Mouse (Mus musculus): Measurements from ENCODE around the gene Ccdc88c.
"Not testable (repeated sequence)": the region's sequence is repeated elsewhere in the genome, so short reads cannot be mapped to it uniquely, and the experiment has no call there.

The Ccdc88c gene

DNA sequence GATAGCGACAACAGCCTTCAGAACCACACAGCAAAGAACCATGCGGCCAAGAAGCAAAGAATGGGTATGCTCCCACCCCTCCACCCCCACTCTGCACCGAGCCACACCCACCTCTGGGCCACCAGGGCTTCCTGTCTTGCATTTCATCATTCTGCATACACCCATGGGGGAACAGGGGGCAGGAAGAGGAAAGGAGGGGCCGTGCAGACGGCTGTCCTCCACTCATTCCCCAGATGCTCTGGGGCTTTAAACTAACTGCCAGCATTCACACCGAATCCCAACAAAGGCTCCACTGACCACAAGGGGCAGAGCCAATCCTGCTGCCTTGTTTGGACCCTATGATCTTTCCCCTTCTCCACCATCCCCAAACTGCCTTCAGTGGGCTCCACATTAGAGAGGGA, 10.9 kb downstream of the Ccdc88c start:
- DNase-seq (ENCODE audit: low read depth, low spot score), result no peak

DNA sequence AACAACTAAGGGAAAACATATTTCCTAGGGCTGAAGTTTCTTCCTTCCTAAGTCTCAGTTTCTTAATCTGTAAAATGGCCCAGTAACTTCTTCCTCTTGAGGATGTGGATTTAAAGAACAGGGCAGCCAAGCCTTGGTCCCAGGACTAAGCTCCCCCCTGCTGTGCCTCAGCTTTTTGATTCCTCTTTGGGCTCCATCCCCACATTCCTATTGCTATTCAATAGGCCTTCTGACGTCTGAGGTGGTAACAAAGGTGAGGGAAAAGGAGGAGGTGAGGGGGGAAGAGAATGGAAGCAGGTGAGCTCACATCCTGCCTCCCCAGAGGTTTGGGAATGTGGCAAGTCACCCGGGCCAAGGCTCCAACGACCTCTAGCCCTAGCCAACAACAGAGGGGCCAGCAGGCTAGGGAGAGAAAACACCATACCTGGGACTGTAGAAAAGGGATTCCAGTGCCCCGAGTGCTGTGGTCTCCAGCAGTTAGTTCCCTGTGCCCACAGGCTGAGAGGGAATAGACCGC, 12.4 kb downstream of the Ccdc88c start:
- DNase-seq (ENCODE audit: low read depth, low spot score), result no peak

DNA sequence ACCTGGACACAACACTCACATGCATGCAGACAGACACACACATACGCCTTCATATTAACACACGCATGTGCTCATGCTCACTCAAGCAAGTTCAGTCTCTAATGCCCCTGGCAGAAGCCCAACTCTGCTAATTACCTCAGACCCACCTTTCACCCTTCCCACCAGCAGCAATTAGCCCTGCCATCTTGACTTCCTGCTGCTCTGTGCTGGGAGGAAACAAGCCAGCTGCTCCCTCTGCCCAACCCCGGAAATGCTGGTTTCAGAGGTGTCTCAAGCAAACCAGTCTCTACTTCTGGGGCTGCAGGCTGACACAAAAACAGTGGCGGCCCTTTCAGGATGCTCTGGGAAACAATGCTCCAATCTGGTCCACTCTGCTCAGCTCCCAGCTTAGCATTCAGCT, 12.9 kb downstream of the Ccdc88c start:
- DNase-seq (ENCODE audit: low read depth, low spot score), result peak; percentile 44

DNA sequence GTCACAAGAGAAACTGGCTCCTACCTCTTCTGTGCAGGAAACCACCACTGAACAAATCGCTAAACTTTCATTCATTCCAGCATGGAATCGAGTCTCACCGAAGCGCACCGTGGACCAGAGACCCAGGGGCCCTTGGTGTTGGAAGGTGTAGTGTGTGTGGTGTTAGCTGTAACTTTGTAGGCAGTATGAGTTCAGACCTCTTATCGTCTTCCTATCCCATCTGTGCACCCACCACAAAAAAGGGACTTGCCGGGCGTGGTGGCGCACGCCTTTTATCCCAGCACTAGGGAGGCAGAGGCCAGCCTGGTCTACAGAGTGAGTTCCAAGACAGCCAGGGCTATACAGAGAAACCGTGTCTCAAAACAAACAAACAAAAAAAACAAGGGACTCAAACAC, 13.7 kb downstream of the Ccdc88c start:
- no peak for DNase-seq (ENCODE audit: low read depth, low spot score)

DNA sequence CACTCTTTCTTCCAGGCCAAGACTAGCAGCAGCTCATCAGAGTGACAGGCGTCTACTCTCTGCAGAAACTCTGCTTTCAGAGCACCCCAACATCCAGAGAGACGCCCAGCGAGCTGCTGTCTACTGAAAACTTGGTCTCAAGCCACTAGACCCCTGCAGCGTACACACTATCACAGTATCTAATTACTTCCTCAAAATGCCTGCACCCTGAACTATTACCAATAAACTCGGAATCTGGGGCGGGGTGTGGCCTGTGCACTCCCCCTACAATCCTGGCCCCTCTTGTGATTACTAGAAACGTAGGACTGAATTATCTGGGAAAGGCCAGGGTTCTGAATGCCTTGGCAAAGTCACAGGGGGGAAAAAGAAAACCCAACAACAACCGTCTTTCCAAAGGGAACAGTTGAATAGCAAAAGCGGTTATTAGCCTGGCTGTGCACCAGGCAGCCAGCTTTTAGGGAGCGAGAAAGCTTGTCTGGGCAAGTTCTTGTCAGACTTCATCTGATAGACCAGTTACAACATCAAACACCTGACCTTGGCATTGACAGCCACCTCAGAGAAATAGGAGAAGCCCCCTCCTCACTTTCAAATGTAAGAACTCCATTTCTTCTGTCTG, 14.2 kb downstream of the Ccdc88c start:
- no peak for DNase-seq (ENCODE audit: low read depth, low spot score)

DNA sequence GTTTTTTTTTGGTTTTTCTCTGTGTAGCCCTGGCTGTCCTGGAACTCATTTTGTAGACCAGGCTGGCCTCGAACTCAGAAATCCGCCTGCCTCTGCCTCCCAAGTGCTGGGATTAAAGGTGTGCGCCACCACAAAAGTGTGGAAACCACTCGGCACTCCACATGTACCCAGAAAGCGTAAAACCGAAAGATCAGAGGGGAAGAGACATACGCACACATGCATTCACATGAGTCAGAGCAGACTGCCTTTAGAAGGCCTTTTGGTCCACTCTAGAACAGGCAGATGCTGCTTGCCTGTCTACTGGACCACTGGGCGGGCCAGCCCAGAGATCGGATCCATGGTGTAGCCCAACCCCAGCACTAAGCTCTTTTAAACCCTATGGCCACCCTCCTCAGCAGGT, 15.2 kb downstream of the Ccdc88c start:
- DNase-seq (ENCODE audit: low read depth, low spot score), result not testable (repeated sequence)

DNA sequence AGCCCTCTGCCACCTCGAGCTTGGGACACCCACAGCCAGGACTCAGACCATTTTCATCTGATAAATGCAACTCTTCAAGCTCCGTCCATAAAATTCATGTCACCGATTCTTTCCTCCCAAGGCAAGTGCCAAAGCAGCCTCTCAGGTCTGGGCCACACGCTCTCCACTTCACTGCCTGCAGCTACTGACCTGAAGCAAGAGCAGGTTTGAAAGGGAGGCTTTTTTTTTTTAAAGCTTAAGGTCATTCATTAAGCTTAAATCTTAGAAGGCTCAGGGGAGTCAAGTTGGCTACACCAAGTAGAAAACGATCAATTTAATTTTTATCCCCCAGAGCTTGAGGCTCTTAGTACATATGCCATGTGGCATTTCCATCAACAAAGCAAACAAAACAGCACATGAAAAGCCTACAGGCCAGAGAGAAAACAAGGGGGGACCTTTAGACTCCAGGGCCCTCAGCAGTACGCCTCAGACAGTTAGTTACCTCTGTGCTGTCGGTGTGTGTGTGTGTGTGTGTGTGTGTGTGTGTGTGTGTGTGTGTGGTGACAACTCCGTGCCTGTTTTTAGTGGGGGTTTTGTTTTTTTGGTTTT, 15.7 kb downstream of the Ccdc88c start:
- no peak for DNase-seq (ENCODE audit: low read depth, low spot score)

DNA sequence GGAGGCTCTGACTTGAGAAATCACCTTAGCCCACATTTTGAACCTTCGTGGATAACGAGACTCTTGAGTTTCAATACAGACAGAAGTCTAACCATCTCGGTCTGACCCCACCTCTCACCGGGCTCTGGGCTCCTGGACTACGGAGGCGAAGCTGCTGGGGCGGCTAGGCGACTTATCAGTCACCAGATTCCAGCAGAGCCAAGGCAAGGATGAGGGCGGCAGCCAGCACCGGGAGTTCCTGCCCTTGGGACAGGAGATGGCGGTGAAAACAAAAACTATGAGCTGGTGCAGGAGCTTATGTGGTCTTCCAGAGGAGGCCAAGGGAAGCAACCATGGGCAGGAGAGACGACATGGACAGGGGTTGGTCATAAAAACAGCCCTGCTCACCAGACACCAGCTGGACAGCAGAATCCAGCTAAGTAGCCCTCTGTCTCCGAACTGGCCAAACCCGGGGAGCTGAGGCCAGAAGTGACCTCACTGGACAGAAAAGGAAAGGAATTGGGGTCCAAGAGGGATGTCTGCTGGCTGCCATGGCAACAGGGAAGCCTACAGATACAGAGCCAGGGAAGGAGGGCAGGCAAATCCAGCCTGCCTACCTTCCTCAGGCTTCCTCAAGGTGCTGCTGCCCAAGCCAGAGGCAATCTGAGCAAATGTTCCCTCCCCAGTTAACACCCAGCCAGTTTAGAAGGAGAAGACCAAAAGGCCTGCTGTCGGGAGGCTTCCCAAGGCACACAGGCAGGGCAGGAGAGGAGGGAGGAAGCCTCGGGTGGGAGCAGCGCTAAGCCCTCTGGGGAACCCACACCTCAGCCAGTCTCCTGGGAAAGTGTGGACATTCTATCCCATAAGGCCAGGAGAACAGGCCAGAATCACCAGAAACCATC, 16.4 kb downstream of the Ccdc88c start:
- DNase-seq (ENCODE audit: low read depth, low spot score), result no peak

DNA sequence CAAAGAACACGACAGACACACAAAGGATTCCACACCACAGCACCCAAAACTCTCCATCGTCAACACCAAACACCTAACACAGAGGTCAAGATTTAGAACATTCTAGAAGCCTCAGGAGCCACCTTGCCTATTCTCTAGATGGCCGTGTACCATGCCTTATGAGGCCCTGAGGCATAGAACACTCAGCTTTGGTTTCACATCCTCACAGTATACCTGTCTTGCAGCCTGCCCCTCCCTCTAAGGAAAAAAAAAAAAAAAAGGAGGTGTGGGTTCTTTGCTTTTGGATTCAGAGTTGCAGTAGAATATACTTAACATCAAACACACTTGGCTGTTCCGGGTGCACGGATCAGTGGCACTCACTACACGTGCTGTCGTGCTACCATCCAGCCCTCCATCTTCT, 17.8 kb downstream of the Ccdc88c start:
- peak; percentile 70 for DNase-seq (ENCODE audit: low read depth, low spot score)

DNA sequence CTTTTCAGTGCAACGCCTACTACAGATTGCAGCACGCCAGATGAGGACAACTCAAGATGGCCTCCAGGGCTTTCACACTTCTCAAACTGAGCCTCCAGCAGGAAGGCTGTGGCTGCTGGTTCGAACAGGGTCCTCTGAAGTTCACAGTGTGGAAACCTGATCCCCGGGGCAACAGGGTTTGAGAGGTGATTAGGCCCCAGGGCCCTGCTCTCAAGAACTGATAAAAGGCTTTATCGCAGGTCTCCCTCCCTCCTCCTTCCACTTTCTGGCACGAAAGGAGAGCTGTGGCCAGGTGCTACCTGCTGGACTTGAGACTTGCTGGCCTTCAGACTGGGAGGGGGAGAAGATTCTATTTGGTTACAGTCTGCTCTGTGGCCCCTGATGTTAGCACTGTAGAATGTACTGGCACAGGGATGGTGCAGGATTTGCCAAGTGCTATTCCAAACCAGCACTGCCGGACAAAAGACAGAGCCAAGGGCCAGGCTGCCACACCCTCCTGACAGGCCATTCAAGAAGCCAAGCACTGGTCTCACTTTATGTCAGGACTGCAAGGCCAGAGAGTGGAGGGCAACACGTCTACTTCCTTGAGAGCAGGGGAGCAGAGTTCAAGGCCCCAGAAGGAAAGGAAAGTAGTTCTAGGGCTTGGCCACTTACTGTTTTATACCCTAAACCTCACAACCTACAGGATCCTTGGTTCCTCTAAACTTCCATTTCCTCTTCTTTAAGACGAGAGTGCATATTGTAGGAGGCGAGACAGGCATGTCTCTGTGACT, 18.5 kb downstream of the Ccdc88c start:
- DNase-seq (ENCODE audit: low read depth, low spot score), result no peak

DNA sequence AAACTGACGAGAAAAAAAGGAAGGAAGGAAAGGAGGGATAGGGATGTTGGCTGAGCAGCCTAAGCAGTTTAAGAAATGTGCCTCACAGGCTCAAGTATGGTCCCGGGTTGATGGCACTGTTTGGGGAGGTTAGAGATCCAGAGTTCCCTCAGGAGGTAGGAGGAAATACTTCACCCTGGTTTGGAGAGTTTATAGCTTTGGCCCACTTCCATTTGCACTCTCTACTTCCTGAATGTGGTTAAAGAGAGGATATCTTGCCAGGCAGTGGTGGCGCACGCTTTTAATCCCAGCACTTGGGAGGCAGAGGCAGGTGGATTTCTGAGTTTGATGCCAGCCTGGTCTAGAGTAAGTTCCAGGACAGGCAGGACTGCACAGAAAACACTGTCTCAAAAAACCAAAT, 19.6 kb downstream of the Ccdc88c start:
- DNase-seq (ENCODE audit: low read depth, low spot score), result no peak

DNA sequence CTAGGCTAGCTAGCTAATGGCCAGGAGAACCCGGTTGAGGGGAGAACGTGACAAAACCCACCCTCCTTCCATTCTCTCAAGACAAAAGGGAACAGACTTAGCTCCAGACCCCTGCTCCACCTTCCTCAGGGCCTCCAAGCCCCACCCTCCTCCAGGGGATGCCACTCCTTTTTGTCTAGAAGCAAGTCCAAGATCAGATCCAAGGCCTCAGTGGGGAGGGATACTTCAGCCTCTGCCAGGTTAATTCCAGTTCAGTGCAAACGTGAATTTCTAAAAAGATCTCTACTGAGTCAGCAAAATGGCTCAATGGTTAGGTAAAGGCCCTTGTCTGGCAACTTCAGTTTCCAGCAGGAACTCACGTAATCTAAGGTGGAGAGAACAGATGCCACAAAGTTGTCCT, 20.2 kb downstream of the Ccdc88c start:
- DNase-seq (ENCODE audit: low read depth, low spot score), result no peak

DNA sequence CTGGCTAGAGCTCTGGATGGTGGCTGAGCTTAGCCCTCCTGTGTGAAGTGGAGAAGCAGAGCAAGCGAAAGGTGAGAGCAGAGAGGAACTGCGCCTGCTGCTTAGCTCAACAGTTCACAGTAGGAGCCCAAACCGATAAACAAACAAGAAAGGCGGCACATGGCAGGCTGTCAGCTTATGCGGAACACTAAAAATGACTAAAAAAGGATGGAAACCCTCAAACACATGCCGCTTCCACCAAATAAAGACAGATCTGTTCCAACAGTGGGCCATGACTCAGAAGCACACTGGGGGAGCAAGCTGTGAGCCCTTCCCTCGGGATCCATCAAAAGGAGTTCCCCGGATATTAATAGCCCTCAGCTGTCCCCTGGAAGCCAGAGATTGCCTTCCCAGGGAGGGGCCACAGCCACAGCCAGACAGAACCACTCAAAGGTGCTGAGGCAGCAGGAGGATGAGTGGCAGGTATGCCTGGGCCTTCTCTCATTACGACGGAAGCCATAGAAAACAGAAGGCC, 20.8 kb downstream of the Ccdc88c start:
- no peak for DNase-seq (ENCODE audit: low read depth, low spot score)

DNA sequence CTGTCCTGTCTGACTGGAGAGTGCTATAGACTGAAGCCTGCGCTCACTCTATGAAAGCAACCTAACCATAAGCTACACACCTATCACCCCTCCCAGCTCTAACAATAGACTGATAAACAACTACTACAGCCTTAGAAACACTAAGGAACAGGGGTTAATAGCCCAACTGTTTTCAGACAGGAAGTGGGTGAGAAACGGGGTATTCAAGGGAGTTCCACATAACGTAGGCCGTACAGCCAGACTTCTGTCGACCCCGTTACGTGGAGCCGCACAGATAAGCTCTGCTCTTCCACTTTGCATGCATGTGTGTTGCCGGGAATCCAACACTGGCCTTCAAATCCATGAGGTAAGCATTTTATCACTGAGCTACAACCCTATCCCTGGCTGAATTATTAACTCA, 21.4 kb downstream of the Ccdc88c start:
- DNase-seq (ENCODE audit: low read depth, low spot score), result no peak

DNA sequence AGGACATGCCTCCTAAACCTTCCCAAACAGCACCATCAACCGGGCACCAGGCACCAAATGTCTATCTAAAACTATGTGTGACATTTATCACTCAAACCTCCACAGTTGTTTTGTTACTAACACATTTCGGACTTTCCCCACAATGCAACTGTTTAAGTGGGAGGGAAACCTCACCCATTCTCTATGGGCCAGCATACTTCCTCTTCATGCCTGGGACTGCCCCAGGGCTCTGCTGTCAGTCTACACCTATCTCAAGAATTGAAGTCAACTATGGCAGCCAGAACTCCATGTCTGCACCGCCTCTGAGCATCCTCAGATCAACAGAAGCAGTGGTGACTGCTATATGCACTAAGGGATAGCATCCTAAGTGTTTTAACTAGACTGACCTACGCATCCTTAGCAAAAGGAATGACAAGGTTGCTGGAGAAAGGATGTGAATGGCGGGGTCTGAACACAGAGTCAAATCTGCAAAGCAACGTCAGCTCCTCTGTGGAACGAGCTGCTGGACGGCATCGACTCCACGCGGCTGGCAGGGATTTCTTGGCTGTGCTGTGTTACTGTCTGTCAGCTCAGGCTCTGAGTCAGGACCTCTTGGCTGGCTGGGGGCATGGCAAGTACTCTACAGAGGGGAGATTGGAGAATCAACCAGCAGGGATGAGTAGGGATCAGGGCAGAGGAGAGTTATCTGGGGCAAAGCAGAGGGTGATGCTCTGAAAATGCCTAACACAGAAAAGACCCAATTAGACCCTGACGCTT, 23.0 kb downstream of the Ccdc88c start:
- DNase-seq (ENCODE audit: low read depth, low spot score), result peak; percentile 71

DNA sequence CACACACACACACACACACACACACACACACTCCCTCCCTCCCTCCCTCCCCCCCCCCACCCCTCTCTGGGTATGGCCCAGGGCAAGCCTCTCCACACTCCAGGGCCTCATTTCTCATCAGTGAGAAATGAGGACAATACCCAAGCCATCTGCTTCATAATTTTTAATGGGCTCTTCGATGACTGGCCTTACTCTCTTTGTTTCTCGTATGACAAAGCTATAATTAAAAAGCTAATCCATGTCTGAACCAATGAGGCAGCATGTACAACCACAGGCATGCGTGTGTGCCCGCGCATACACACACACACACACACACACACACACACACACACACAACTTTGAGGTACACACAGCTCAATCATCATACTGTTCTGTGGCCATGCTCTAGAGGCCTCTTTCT, 23.9 kb downstream of the Ccdc88c start:
- no peak for DNase-seq (ENCODE audit: low read depth, low spot score)

DNA sequence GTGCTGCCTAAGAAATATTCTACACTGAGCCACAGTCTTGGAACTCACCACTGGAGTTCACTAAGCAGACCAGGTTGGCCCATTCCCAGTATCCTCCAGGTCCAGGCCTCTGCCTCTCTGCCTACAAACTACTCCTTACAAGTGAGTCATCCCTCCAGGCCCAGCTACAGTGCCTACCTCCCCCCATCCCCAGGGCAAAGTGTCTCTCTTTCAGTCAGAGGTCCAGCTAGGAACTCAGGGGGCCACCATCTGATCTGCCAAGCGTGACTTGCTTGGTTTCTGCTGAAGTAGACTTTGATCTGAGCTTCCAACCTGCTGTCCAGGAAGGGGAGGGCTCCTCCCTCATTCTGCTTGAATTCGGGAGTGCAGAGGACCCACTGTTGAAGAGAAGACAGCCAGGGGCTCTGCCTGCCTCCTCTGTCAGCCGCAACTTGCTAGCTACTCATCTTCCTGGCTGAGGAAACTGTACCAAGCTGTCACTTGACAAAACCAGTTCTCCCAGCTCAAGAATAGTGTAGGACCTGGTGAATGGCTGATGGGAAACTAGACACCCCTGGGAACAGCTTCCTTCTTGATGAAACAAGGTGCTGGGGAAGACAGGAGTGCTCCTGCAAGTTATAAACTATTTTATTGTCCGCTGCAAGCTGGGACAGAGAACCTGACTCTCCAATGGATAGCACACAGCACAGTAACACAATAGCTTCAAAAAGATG, 25.9 kb downstream of the Ccdc88c start:
- DNase-seq (ENCODE audit: low read depth, low spot score), result no peak

DNA sequence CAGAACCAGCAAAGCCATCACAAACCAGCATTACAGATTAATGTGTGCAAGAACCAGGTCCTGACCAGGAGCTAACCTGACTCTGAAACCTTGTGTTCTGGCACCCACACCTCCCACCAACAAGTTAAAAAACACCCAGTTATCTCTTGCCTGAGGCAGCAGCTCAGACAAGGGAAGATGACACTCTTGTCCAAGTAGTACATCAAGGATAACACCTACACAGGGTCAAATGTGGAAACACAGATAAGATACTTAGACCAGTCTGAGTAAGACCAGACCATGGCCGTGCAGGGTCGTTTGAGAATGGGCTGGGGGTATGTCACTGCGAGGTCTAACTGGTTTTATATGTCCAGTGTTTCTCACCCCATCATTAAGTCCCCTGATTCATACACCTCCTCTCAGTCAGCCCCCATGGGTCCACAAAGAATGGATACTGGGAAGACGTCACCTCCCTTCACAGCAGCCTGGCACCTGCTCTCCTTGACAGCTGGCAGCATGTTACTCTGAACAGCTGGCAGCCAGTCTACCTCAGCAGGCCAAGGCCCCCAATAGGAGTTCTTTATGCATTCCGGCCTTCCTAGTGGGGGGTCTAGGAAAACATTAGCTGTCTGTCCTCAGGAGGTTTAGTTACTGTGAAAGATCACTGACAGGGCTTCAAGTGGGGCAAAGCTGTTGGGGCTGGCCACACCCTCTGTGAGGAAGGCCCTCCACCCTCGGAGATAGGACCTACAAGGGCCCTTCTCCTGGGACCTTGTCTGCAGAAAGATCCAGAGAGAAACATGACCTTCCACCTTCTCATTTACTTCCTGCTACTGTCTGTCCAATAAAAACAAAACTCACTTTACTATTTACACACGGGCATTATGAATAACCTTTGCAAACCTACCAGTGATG, 29.5 kb downstream of the Ccdc88c start:
- DNase-seq (ENCODE audit: low read depth, low spot score), result no peak

DNA sequence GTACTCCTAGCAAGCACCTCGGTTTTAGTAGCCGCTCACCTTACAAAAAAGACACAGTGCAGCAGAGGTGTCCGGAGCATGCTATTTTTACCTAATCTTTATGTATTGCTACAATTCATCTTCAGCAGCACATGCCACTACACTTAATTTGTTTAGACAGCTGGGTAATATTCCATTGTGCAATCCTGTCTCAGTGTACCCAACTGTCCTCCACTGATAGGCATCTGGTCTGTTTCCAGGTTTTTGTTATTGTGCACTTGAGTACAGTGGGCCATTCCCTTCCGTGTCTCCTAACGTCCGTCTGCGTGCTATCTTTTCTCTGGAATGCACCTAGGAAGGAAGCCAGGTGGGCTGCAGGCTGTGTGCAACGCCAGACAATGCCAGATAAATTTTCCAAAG, 30.3 kb downstream of the Ccdc88c start:
- no peak for DNase-seq (ENCODE audit: low read depth, low spot score)

All from A20 (cell line).